Comparison of ENCODE assay signal across 10 mouse cellular contexts in the genomic region with DNA sequence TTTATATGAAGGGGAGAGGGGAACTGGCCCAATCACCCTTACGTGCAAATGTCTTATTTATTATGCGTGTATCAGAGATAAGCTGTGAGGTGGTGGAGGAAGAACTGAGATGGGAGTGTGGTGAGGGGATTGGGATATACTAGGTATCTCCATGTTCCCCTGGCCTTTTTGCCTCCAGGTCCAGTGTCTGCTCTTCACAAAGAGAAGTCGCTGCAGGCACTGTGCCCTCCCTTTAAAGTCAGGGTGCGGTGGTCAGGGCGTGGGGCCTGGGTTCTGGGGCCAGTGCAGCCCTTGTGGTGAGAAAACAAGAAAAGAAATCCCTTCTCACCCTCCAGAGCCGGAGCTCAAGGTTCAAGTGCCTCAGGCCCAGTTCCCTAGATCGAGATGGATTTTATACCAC. TPM values are rescaled to one million over a fixed set of nuclear protein-coding genes. Genes with fewer than 3 reads are reported as not detected.
DNase-seq lines count a peak whose midpoint lies in the region; ATAC-seq lines count a peak whose summit lies in the region.
"Had no signal": no experiment of that assay in that cellular context is flagged by ENCODE, and none has a peak within 500 bp of the region (broad histone marks: within the 10 kb centered on the region; RNA-seq: fewer than 3 reads in every experiment).

No protein-coding gene starts in this region.

- H3K9me3 ChIP-seq in midbrain, embryonic 11.5 days (ENCODE audit: control insufficient read depth, low read length): no peaks in the 10 kb centered on the region

- H3K27me3 ChIP-seq in midbrain, embryonic 11.5 days (ENCODE audit: control insufficient read depth, insufficient read depth, low read length): no peaks in the 10 kb centered on the region

- no peak overlapping the region for H3K4me3 ChIP-seq in midbrain, embryonic 11.5 days (ENCODE audit: low read depth, low read length)

- 62% methylated on average over 7 of the region's 7 CpGs for WGBS in midbrain, embryonic 11.5 days

- no peak for ATAC-seq in midbrain, embryonic 11.5 days (ENCODE audit: low FRiP score)
- ATAC-seq in activated CD4-positive, CD25-positive, alpha-beta regulatory T cell, adult 4 months: no peak
- no peak for ATAC-seq in megakaryocyte progenitor cell, adult 5-6 weeks (replicated peaks; ENCODE audit: poor library complexity)

- H3K36me3 ChIP-seq in midbrain, embryonic 11.5 days (ENCODE audit: control insufficient read depth, insufficient read depth, low read length): peaks cover 29% of the 10 kb centered on the region

- DNase-seq in embryo, embryonic 11 days: peak; percentile 8
- no peak for DNase-seq in embryo, embryonic 10.5 days (ENCODE audit: low spot score)
- DNase-seq in retina, postnatal 1 day: peak; percentile 17
- no peak for DNase-seq in retina, embryonic 14.5 days (ENCODE audit: low spot score)
- peak; percentile 93 for DNase-seq in midbrain, embryonic 11.5 days (ENCODE audit: low spot score, missing footprints)
- no peak for DNase-seq in cerebellum, postnatal 4 days (ENCODE audit: low spot score in 2 of 2)
- DNase-seq: heart, postnatal 36 days; lung, embryonic 14.5 days had no signal

- H3K9ac ChIP-seq in midbrain, embryonic 11.5 days (ENCODE audit: low read length): no peak overlapping the region

- no peak overlapping the region for H3K4me2 ChIP-seq in midbrain, embryonic 11.5 days

- H3K27ac ChIP-seq in midbrain, embryonic 11.5 days (ENCODE audit: low read depth, low read length): 0 out of 2 replicates have a peak overlapping the region, but pooled peaks have one; percentile 2

- H3K4me1 ChIP-seq in midbrain, embryonic 11.5 days (ENCODE audit: control insufficient read depth, insufficient read depth, low read length): peaks cover 48% of the 10 kb centered on the region

RNA-seq across cellular contexts. Expression of a gene that starts 6.7 kb away (rescaled TPM):
- 12.3 and 13.2 TPM in 2 replicates for polyA plus RNA-seq in midbrain, embryonic 11.5 days (2014; fragmentation: Nextera tagmentation; extraction: Ambion mirVana)
- polyA plus RNA-seq in activated CD4-positive, CD25-positive, alpha-beta regulatory T cell, adult 4 months (2017; shearing (Covaris generic)): under 1 TPM in 1 of 2 experiments, not detected in 1; 0.12 TPM
- 1.5 and 2.3 TPM in 2 replicates for total RNA-seq in megakaryocyte progenitor cell, adult 5-6 weeks (2015)
- 1.4 and 3.2 TPM in 2 replicates for total RNA-seq in megakaryocyte progenitor cell, adult 5-6 weeks (2017)

RNA-seq across cellular contexts. Expression of a gene that starts 41.3 kb away (rescaled TPM):
- 23.2 and 25.3 TPM in 2 replicates for polyA plus RNA-seq in midbrain, embryonic 11.5 days (2014; fragmentation: Nextera tagmentation; extraction: Ambion mirVana)
- 1 to 10 TPM; 1.5 to 5.3 TPM for polyA plus RNA-seq in activated CD4-positive, CD25-positive, alpha-beta regulatory T cell, adult 4 months (2017; shearing (Covaris generic))
- total RNA-seq in megakaryocyte progenitor cell, adult 5-6 weeks (2015): 7.6 and 8.1 TPM in 2 replicates
- 2.6 and 3.6 TPM in 2 replicates for total RNA-seq in megakaryocyte progenitor cell, adult 5-6 weeks (2017)

RNA-seq across cellular contexts. Expression of a gene that starts 59.0 kb away (rescaled TPM):
- polyA plus RNA-seq in midbrain, embryonic 11.5 days (2014; fragmentation: Nextera tagmentation; extraction: Ambion mirVana): 371 and 383 TPM in 2 replicates
- 10 to 100 TPM; 42.0 to 53.0 TPM for polyA plus RNA-seq in activated CD4-positive, CD25-positive, alpha-beta regulatory T cell, adult 4 months (2017; shearing (Covaris generic))
- 281 and 296 TPM in 2 replicates for total RNA-seq in megakaryocyte progenitor cell, adult 5-6 weeks (2015)
- total RNA-seq in megakaryocyte progenitor cell, adult 5-6 weeks (2017): 85.5 and 97.7 TPM in 2 replicates

Comparison
In these comparisons a context has a peak if more than half of its experiments do, and no peak if none do; other contexts are left out.
1. DNase-seq: peak in embryo, embryonic 11 days (single experiment), retina, postnatal 1 day (single experiment) and midbrain, embryonic 11.5 days (single experiment); none in embryo, embryonic 10.5 days (single experiment), retina, embryonic 14.5 days (single experiment) and cerebellum, postnatal 4 days (0 of 2).
2. RNA of a gene that starts 6.7 kb away (polyA plus RNA-seq): 12.3 to 13.2 TPM in midbrain, embryonic 11.5 days; 0.12 TPM in activated CD4-positive, CD25-positive, alpha-beta regulatory T cell, adult 4 months; every median in the first group is over 10 times any median in the second.